Mouse (Mus musculus): ENCODE results near the gene Med25. TPM values are rescaled to one million over a fixed set of nuclear protein-coding genes. Genes with fewer than 3 reads are reported as not detected.

Med25 gene
- polyA plus RNA-seq (2014; fragmentation: Nextera tagmentation; extraction: Ambion mirVana): 114 and 128 TPM in 2 replicates

GRCm38 (mm10) chr7:44892276-44892921, at the start of gene Med25:
Med25 (minus strand) TSS chr7:44892712.
- Histone ChIP-seq H3K9me3 (ENCODE audit: control insufficient read depth, low read length) (no peaks in the 10 kb centered on the region), H3K36me3 (ENCODE audit: control insufficient read depth, insufficient read depth, low read length) (peaks cover 23% of the 10 kb centered on the region), H3K9ac (replicated peaks; ENCODE audit: low read length) (peak within 1 kb of the TSS; percentile 74), H3K27me3 (ENCODE audit: control insufficient read depth, insufficient read depth, low read length) (no peaks in the 10 kb centered on the region), H3K4me3 (replicated peaks; ENCODE audit: low read depth, low read length) (peak within 1 kb of the TSS; percentile 59), H3K27ac (replicated peaks; ENCODE audit: low read depth, low read length) (peak within 1 kb of the TSS; percentile 96), H3K4me2 (ENCODE audit: low read length) (peak within 1 kb of the TSS; percentile 95), H3K4me1 (ENCODE audit: control insufficient read depth, insufficient read depth, low read length) (peaks cover 50% of the 10 kb centered on the region)
- WGBS: under 1% methylated on average over 56 of the region's 56 CpGs
- ATAC-seq (ENCODE audit: low FRiP score, low TSS enrichment) (peak; percentile 80), DNase-seq (peak; percentile 98)

DNA sequence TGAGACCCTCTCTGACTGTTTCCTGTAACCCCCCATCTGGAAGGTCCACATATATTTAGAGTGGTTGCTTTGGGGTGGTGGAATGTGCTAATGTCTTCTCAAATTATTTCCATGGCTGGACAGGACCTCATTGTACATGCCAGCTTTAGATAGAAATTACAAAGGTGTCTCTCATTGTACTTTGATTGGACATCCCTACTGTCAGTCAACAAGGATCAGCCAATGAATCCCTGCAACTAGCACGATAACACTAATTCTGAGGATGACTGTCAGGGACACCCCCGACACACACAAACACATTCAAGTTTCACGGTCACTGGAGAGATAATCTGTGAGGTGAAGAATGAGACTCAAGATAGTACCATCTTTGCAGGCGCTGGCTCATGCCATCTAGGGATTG, 46.2 kb upstream of the Med25 start:
- Histone ChIP-seq H3K4me2 (ENCODE audit: low read length) (no peak overlapping the region), H3K27me3 (ENCODE audit: control insufficient read depth, insufficient read depth, low read length) (no peaks in the 10 kb centered on the region), H3K4me3 (replicated peaks; ENCODE audit: low read depth, low read length) (no peak overlapping the region), H3K27ac (replicated peaks; ENCODE audit: low read depth, low read length) (no peak overlapping the region), H3K36me3 (ENCODE audit: control insufficient read depth, insufficient read depth, low read length) (no peaks in the 10 kb centered on the region), H3K4me1 (ENCODE audit: control insufficient read depth, insufficient read depth, low read length) (no peaks in the 10 kb centered on the region), H3K9ac (replicated peaks; ENCODE audit: low read length) (no peak overlapping the region), H3K9me3 (ENCODE audit: control insufficient read depth, low read length) (peaks cover 4% of the 10 kb centered on the region; the same call in 1 of the 2 replicates)
- ATAC-seq (ENCODE audit: low FRiP score, low TSS enrichment): no peak
- 89% methylated on average over 4 of the region's 4 CpGs for WGBS
- no peak for DNase-seq

GRCm38 (mm10) chr7:44929204-44930151, 37.0 kb upstream of the Med25 start, which contains the start of gene Ap2a1:
Ap2a1 (minus strand) TSS chr7:44929496.
- Histone ChIP-seq H3K27ac (replicated peaks; ENCODE audit: low read depth, low read length) (peak within 1 kb of the TSS; percentile 96), H3K9ac (replicated peaks; ENCODE audit: low read length) (peak within 1 kb of the TSS; percentile 92), H3K4me1 (ENCODE audit: control insufficient read depth, insufficient read depth, low read length) (peaks cover 19% of the 10 kb centered on the region), H3K4me3 (replicated peaks; ENCODE audit: low read depth, low read length) (peak within 1 kb of the TSS; percentile 99), H3K36me3 (ENCODE audit: control insufficient read depth, insufficient read depth, low read length) (peaks cover 13% of the 10 kb centered on the region), H3K4me2 (ENCODE audit: low read length) (peak within 1 kb of the TSS; percentile 74), H3K9me3 (ENCODE audit: control insufficient read depth, low read length) (no peaks in the 10 kb centered on the region), H3K27me3 (ENCODE audit: control insufficient read depth, insufficient read depth, low read length) (no peaks in the 10 kb centered on the region)
- DNase-seq: peak; percentile 100
- peak; percentile 99 for ATAC-seq (ENCODE audit: low FRiP score, low TSS enrichment)
- WGBS: under 1% methylated on average over 81 of the region's 84 CpGs

DNA sequence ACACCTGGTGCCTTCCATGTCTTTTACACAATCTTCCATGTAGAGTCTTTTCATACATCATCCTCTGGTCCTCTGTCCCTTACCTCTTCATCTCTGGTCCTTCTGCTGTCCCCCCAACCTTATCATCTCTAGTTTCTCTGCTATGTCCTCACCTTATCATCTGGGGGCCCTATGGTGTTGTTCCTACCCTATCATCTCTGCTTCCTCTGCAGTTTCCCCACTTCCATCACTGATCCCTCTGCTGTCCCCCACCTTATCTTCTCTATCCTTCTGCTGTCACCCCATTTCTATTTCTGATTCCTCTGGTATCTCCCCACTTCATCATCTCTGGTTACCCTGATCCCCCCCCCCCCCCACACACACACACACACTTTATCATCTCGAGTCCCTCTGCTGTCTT, 36.1 kb upstream of the Med25 start:
- Histone ChIP-seq H3K4me1 (ENCODE audit: control insufficient read depth, insufficient read depth, low read length) (peaks cover 19% of the 10 kb centered on the region), H3K36me3 (ENCODE audit: control insufficient read depth, insufficient read depth, low read length) (peaks cover 18% of the 10 kb centered on the region), H3K9me3 (ENCODE audit: control insufficient read depth, low read length) (no peaks in the 10 kb centered on the region), H3K4me2 (ENCODE audit: low read length) (peak overlapping the region; percentile 72), H3K9ac (replicated peaks; ENCODE audit: low read length) (peak overlapping the region; percentile 92), H3K27me3 (ENCODE audit: control insufficient read depth, insufficient read depth, low read length) (no peaks in the 10 kb centered on the region), H3K27ac (replicated peaks; ENCODE audit: low read depth, low read length) (peak overlapping the region; percentile 84), H3K4me3 (replicated peaks; ENCODE audit: low read depth, low read length) (peak overlapping the region; percentile 99)
- ATAC-seq (ENCODE audit: low FRiP score, low TSS enrichment) (no peak), DNase-seq (no peak)
- WGBS: 0% methylated on average over 1 of the region's 1 CpGs

GRCm38 (mm10) chr7:44925468-44925867, 33.0 kb upstream of the Med25 start:
- H3K9me3 ChIP-seq (ENCODE audit: control insufficient read depth, low read length): no peaks in the 10 kb centered on the region
- no peak overlapping the region for H3K4me3 ChIP-seq (replicated peaks; ENCODE audit: low read depth, low read length)
- no peak overlapping the region for H3K4me2 ChIP-seq (ENCODE audit: low read length)
- H3K4me1 ChIP-seq (ENCODE audit: control insufficient read depth, insufficient read depth, low read length): peaks cover 16% of the 10 kb centered on the region
- 71% methylated on average over 3 of the region's 3 CpGs for WGBS
- no peaks in the 10 kb centered on the region for H3K27me3 ChIP-seq (ENCODE audit: control insufficient read depth, insufficient read depth, low read length)
- H3K9ac ChIP-seq (replicated peaks; ENCODE audit: low read length): no peak overlapping the region
- ATAC-seq (ENCODE audit: low FRiP score, low TSS enrichment) (no peak), DNase-seq (peak; percentile 53)
- H3K27ac ChIP-seq (replicated peaks; ENCODE audit: low read depth, low read length): no peak overlapping the region
- H3K36me3 ChIP-seq (ENCODE audit: control insufficient read depth, insufficient read depth, low read length): peaks cover 38% of the 10 kb centered on the region

GRCm38 (mm10) chr7:44922530-44922929, 30.0 kb upstream of the Med25 start:
- no peak overlapping the region for H3K4me3 ChIP-seq (replicated peaks; ENCODE audit: low read depth, low read length)
- H3K4me2 ChIP-seq (ENCODE audit: low read length): no peak overlapping the region
- peaks cover 1% of the 10 kb centered on the region for H3K4me1 ChIP-seq (ENCODE audit: control insufficient read depth, insufficient read depth, low read length)
- no peak for DNase-seq
- no peak for ATAC-seq (ENCODE audit: low FRiP score, low TSS enrichment)
- H3K27ac ChIP-seq (replicated peaks; ENCODE audit: low read depth, low read length): no peak overlapping the region
- no peaks in the 10 kb centered on the region for H3K27me3 ChIP-seq (ENCODE audit: control insufficient read depth, insufficient read depth, low read length)
- H3K9ac ChIP-seq (replicated peaks; ENCODE audit: low read length): no peak overlapping the region
- peaks cover 41% of the 10 kb centered on the region for H3K36me3 ChIP-seq (ENCODE audit: control insufficient read depth, insufficient read depth, low read length)
- H3K9me3 ChIP-seq (ENCODE audit: control insufficient read depth, low read length): no peaks in the 10 kb centered on the region

DNA sequence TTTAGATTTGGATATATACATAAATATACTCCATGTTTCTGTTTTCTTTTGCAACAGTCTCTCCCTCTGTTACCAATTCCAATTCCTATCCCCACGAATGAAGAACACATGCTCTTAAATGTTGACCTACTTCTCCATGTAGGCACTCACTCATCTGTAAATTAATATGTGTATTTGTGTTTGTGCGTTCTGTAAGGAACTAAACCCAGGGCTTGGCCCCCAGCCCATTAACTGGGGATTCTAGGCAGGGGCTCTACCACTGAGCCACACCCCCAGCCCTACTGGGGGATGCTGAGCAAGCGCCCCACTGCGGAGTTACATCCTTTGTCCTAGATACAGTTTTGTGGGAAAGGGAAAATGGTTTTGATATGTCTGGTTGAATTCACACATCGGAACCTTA, 26.6 kb upstream of the Med25 start:
- Histone ChIP-seq H3K4me1 (ENCODE audit: control insufficient read depth, insufficient read depth, low read length) (no peaks in the 10 kb centered on the region), H3K27ac (replicated peaks; ENCODE audit: low read depth, low read length) (no peak overlapping the region), H3K4me2 (ENCODE audit: low read length) (no peak overlapping the region), H3K36me3 (ENCODE audit: control insufficient read depth, insufficient read depth, low read length) (peaks cover 46% of the 10 kb centered on the region), H3K4me3 (replicated peaks; ENCODE audit: low read depth, low read length) (no peak overlapping the region), H3K27me3 (ENCODE audit: control insufficient read depth, insufficient read depth, low read length) (no peaks in the 10 kb centered on the region), H3K9ac (replicated peaks; ENCODE audit: low read length) (no peak overlapping the region), H3K9me3 (ENCODE audit: control insufficient read depth, low read length) (no peaks in the 10 kb centered on the region)
- ATAC-seq (ENCODE audit: low FRiP score, low TSS enrichment) (no peak), DNase-seq (no peak)
- WGBS: 93% methylated on average over 5 of the region's 5 CpGs

DNA sequence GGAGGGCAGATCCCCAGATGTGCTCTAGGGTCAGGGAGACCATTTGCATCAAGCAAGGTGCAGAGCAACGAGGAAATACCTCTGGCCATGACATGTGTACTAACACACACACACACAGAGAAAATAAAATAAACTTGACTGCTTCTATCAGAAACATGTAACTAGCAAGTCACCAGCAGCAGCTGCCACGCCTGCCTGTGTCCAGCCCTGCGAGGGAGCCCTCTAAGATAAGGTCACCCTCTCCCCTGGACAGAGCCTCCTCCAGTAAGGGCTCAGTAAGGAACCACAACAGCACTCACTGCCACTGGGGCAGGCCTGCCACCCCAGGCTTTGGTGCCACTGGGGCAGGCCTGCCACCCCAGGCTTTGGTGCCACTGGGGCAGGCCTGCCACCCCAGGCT, 25.7 kb upstream of the Med25 start:
- no peaks in the 10 kb centered on the region for H3K27me3 ChIP-seq (ENCODE audit: control insufficient read depth, insufficient read depth, low read length)
- H3K4me2 ChIP-seq (ENCODE audit: low read length): no peak overlapping the region
- H3K36me3 ChIP-seq (ENCODE audit: control insufficient read depth, insufficient read depth, low read length): peaks cover 48% of the 10 kb centered on the region
- no peaks in the 10 kb centered on the region for H3K9me3 ChIP-seq (ENCODE audit: control insufficient read depth, low read length)
- no peak overlapping the region for H3K4me3 ChIP-seq (replicated peaks; ENCODE audit: low read depth, low read length)
- H3K27ac ChIP-seq (replicated peaks; ENCODE audit: low read depth, low read length): no peak overlapping the region
- ATAC-seq (ENCODE audit: low FRiP score, low TSS enrichment): no peak
- WGBS: 91% methylated on average over 3 of the region's 3 CpGs
- H3K9ac ChIP-seq (replicated peaks; ENCODE audit: low read length): no peak overlapping the region
- DNase-seq: no peak
- no peaks in the 10 kb centered on the region for H3K4me1 ChIP-seq (ENCODE audit: control insufficient read depth, insufficient read depth, low read length)

All from midbrain, embryonic 14.5 days (tissue).